Comparison of ENCODE assay signal across 24 mouse cellular contexts in the genomic region with DNA sequence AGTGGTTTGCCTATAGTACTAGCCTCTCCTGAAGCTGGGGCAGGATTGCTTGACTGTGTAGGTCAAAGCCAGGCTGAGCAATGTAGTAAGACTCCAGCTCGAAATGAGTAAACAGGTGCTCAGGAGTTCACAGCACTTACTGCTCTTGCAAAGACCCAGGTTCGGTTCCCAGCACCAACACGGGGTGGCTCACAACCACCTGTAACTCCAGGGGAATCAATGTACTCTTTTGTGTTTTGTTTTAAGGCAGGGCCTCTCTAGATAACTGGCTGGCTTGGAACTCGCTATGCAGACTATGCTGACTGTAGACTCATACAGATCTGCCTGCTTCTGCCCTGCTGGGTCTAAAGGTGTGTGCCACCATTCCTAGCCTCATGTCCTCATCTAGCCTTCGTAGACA. TPM values are rescaled to one million over a fixed set of nuclear protein-coding genes. Genes with fewer than 3 reads are reported as not detected.
"Had no signal": no experiment of that assay in that cellular context is flagged by ENCODE, and none has a peak within 500 bp of the region (broad histone marks: within the 10 kb centered on the region; RNA-seq: fewer than 3 reads in every experiment).

No protein-coding gene starts in this region.

- H3K27me3 ChIP-seq: embryonic facial prominence, embryonic 12.5 days; embryonic facial prominence, embryonic 13.5 days; embryonic facial prominence, embryonic 15.5 days; forebrain, embryonic 12.5 days; forebrain, embryonic 13.5 days; forebrain, embryonic 15.5 days; heart, embryonic 12.5 days had no signal

- H3K27ac ChIP-seq: embryonic facial prominence, embryonic 10.5 days; embryonic facial prominence, embryonic 12.5 days; embryonic facial prominence, embryonic 13.5 days; embryonic facial prominence, embryonic 15.5 days; forebrain, embryonic 10.5 days; forebrain, embryonic 12.5 days; forebrain, embryonic 13.5 days; forebrain, embryonic 15.5 days; gastrocnemius, adult 2 months; heart, embryonic 10.5 days had no signal

- H3K4me3 ChIP-seq: embryonic facial prominence, embryonic 10.5 days; embryonic facial prominence, embryonic 12.5 days; embryonic facial prominence, embryonic 13.5 days; embryonic facial prominence, embryonic 15.5 days; erythroblast, embryonic 14.5 days; forebrain, embryonic 10.5 days; forebrain, embryonic 12.5 days; forebrain, embryonic 13.5 days; forebrain, embryonic 15.5 days; gastrocnemius, adult 2 months; heart, embryonic 10.5 days; heart, embryonic 12.5 days had no signal

- H3K9ac ChIP-seq: embryonic facial prominence, embryonic 12.5 days; embryonic facial prominence, embryonic 13.5 days; embryonic facial prominence, embryonic 15.5 days; forebrain, embryonic 12.5 days; forebrain, embryonic 13.5 days; forebrain, embryonic 15.5 days; forebrain, postnatal 0 days; heart, embryonic 12.5 days had no signal

- DNase-seq: cerebellum, adult 8-10 months; cerebellum, adult 9-11 months; cerebellum, postnatal 10 days; embryo, embryonic 11 days; forebrain, postnatal 0 days; gastrocnemius, adult 2 months; gastrocnemius, postnatal 10 days; gastrocnemius, postnatal 14 days; gastrocnemius, postnatal 25 days; gastrocnemius, postnatal 36 days; heart, adult 18-20 months had no signal

- H3K4me1 ChIP-seq: forebrain, embryonic 12.5 days; forebrain, embryonic 13.5 days had no signal

RNA-seq across cellular contexts. Expression of a gene that starts 8.1 kb away (rescaled TPM):
- total RNA-seq: common myeloid progenitor, adult 5-6 weeks had no signal

RNA-seq across cellular contexts. Expression of a gene that starts 31.8 kb away (rescaled TPM):
- polyA plus RNA-seq: erythroblast, embryonic 14.5 days had no signal

RNA-seq across cellular contexts. Expression of a gene that starts 43.0 kb away (rescaled TPM):
- total RNA-seq: common myeloid progenitor, adult 5-6 weeks; granulocyte monocyte progenitor cell, adult 5-6 weeks had no signal
- polyA plus RNA-seq: erythroblast, embryonic 14.5 days had no signal
